Mouse (Mus musculus) kidney, adult 2 months (tissue): Measurements from ENCODE around the gene Dpp9. TPM values are rescaled to one million over a fixed set of nuclear protein-coding genes. Genes with fewer than 3 reads are reported as not detected.

Source experiments
- DNase-seq: peaks from one replicate; pipeline ENCODE4 v3.0.0; 2021
- H3K27ac ChIP-seq: fragments of 200-500 bp; 2 replicates; pipeline ENCODE4 v1.5.1; 2012; ENCODE audit warnings: low read depth, low read length, control low read depth, inconsistent platforms; ENCODE audit not compliant: insufficient read depth
- H3K27me3 ChIP-seq: fragments of 200-500 bp; replicated peaks from 2 replicates; pipeline ENCODE4 v1.6.1; 2012; ENCODE audit warnings: mild to moderate bottlenecking, moderate library complexity, low read length, inconsistent platforms; ENCODE audit not compliant: control insufficient read depth, insufficient read depth
- H3K36me3 ChIP-seq: fragments of 200-500 bp; 2 replicates; pipeline ENCODE4 v1.6.1; 2012; ENCODE audit warnings: mild to moderate bottlenecking, moderate library complexity, low read length, inconsistent platforms; ENCODE audit not compliant: control insufficient read depth, insufficient read depth
- H3K4me1 ChIP-seq: fragments of 200-500 bp; 2 replicates; pipeline ENCODE4 v1.6.1; 2011; ENCODE audit warnings: low read length; ENCODE audit not compliant: control insufficient read depth, insufficient read depth
- H3K4me3 ChIP-seq: fragments of 200-500 bp; 2 replicates; pipeline ENCODE4 v1.5.1; 2011; ENCODE audit warnings: mild to moderate bottlenecking, low read depth, low read length, control low read depth; ENCODE audit not compliant: insufficient read depth
- CTCF ChIP-seq: fragments of 200-500 bp; conservative IDR thresholded peaks from 2 replicates; pipeline ENCODE4 v1.5.1; 2011; ENCODE audit warnings: low read depth, mild to moderate bottlenecking, control low read depth, low read length, moderate library complexity, mixed read lengths; ENCODE audit not compliant: insufficient read depth, insufficient read length
- POLR2A ChIP-seq: fragments of 200-500 bp; IDR thresholded peaks from one replicate; pipeline ENCODE4 v1.6.1; 2011; ENCODE audit warnings: low read depth, low read length, control low read depth
- WGBS: fragments of 180-500 bp; shearing (Covaris S2); methylation state at CpG from one replicate; pipeline ENCODE4 v1.1.7; 2018; 5-methylcytosine and 5-hydroxymethylcytosine counted together
- polyA plus RNA-seq: library from polyadenylated mRNA; depleted of rRNA; stranded (reverse); fragments of >200 nt; gene quantifications from 2 replicates; pipeline ENCODE4 v1.2.3, GENCODE M21; 2012

The Dpp9 gene
- polyA plus RNA-seq, 1 experiment, result 35.6 TPM

DNA sequence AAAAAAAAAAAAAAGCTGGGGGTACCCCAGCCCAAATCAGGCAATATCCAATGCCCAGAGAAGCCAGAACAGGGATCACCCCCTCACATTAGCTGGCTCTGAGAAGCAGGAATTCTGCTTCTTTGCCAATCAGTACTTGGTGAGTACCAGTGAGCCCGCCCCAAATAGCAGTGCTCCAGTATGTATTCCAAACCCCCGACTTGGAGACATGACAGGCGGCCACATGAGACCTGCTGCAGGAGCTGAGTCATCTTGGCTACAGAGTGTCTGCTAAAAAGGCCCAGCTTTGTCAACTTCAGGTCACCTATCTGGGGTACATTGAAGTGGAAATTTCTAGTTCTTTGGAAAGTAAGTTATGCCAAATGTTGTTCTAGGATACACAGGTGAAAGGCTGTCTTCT lies 7.9 kb upstream of the Dpp9 start:
- Histone ChIP-seq H3K36me3 (no peaks in the 10 kb centered on the region), H3K4me3 (no peak overlapping the region), H3K27ac (no peak overlapping the region), H3K4me1 (no peaks in the 10 kb centered on the region), H3K27me3 (no peaks in the 10 kb centered on the region)
- DNase-seq, result no peak
- TF ChIP-seq CTCF (no peak), POLR2A (no peak)
- WGBS, result 72% methylated on average over 3 of the region's 3 CpGs

DNA sequence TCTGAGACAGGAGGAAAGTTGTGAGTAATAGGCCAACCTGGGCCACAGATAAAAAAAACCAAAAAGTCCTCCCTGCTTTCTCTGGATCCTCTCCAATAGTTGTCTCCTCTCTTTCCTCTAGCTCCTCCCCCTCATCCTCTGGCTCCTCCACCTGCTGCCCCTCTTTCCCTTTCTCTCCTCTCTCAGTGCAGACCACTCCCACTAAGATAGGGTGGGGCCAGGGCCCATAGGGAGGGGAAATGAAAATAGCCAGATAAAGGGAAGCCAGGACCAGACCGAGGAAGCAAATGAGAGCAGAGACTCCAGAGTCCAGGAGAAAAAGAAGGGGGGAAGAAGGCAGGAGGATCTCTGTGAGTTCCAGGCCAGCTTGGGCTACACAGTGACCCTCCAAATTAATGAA lies 6.2 kb upstream of the Dpp9 start:
- Histone ChIP-seq H3K4me1 (no peaks in the 10 kb centered on the region), H3K4me3 (no peak overlapping the region), H3K36me3 (no peaks in the 10 kb centered on the region), H3K27ac (no peak overlapping the region), H3K27me3 (no peaks in the 10 kb centered on the region)
- TF ChIP-seq CTCF (no peak), POLR2A (no peak)
- no peak for DNase-seq
- WGBS, result 26% methylated on average over 1 of the region's 1 CpGs

DNA sequence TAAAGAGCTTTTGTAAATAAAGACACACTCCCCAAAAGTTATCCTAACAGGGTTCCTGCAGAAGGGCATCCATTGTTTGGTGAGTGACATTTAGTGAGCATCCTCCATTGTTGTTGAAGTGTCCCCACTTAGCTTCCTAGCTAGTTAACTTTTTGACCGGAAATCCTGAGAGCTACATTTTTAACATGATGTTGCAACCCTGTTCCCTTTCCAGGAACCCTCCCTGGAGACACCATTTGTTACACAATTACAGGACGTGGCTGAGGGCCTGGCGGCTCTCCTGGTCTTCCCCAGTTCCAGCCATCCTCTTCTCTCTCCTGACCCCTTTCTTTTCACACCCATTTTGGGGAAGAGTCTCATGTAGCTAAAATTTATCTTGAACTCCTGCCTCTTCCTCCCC lies 1.1 kb upstream of the Dpp9 start:
- no peak overlapping the region for H3K4me3 ChIP-seq
- 17% methylated on average over 3 of the region's 3 CpGs for WGBS
- peak overlapping the region; percentile 43 for H3K27ac ChIP-seq
- no peaks in the 10 kb centered on the region for H3K36me3 ChIP-seq
- H3K4me1 ChIP-seq, result peaks cover 7% of the 10 kb centered on the region; the same call in 1 of the 2 replicates
- TF ChIP-seq CTCF (no peak), POLR2A (no peak)
- peak; percentile 91 for DNase-seq
- H3K27me3 ChIP-seq, result no peaks in the 10 kb centered on the region

DNA sequence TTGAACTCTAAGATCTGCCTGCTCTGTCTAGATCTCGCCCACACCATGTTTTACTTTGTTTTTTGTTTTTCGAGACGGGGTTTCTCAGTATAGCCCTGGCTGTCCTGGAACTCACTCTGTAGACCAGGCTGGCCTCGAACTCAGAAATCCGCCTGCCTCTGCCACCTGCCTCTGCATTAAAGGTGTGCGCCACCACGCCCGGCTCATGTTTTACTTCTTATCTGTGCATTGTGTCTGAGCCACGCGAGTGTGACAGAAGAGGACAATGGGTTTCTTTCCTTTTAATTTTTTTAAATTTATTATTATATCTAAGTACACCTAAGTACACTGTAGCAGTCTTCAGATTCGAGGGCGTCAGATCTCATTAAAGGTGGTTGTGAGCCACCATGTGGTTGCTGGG lies 546 bp upstream of the Dpp9 start:
- Histone ChIP-seq H3K27me3 (no peaks in the 10 kb centered on the region), H3K27ac (peak overlapping the region; percentile 47), H3K4me1 (peaks cover 7% of the 10 kb centered on the region; the same call in 1 of the 2 replicates), H3K4me3 (peak overlapping the region; percentile 67), H3K36me3 (no peaks in the 10 kb centered on the region)
- DNase-seq, result no peak
- TF ChIP-seq CTCF (no peak), POLR2A (no peak)
- 42% methylated on average over 12 of the region's 12 CpGs for WGBS

DNA sequence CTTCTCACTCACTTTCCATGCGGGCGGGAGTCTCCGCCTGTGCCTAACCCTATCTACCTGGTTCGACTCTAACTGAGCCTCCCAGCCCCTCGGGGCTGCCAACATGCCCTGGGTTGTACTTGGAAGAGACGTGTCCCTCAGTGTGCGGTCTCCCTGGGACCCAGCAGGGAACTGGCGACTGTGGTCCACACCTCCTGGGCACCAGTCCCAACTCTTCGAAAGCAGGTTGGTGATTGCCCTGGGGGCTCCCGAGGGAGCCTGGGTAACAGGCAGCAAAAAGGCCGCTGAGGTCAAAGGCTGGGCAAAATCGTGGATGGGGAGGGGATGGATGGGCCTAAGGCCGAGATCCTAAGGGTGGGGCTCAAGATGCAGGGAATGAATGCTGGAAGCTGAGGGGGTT lies 1.0 kb downstream of the Dpp9 start:
- no peak overlapping the region for H3K27ac ChIP-seq
- peaks cover 7% of the 10 kb centered on the region; the same call in 1 of the 2 replicates for H3K4me1 ChIP-seq
- H3K36me3 ChIP-seq, result no peaks in the 10 kb centered on the region
- no peaks in the 10 kb centered on the region for H3K27me3 ChIP-seq
- TF ChIP-seq POLR2A, result no peak
- TF ChIP-seq CTCF, result no peak
- 52% methylated on average over 13 of the region's 13 CpGs for WGBS
- peak overlapping the region; percentile 67 for H3K4me3 ChIP-seq
- DNase-seq, result peak; percentile 16

DNA sequence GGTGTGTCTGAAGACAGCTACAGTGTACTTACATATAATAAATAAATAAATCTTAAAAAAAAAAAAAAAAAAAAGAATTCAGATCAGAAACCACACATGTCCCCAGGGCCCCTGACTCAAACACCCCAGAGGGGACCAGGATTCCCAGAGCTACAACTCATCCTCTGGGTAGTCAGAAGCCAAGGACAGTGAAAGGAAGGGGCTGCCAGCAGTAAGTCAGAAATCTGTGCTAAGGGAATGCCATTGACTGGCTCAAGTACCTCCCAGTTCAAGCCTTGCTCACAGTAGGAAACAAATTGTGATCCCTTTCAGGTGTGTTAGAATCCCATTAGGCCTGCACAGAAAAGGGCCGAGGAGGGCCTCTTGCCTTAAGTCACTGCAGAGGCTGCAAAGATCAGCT lies 4.5 kb downstream of the Dpp9 start:
- Histone ChIP-seq H3K27ac (no peak overlapping the region), H3K27me3 (no peaks in the 10 kb centered on the region), H3K4me1 (peaks cover 7% of the 10 kb centered on the region; the same call in 1 of the 2 replicates), H3K4me3 (no peak overlapping the region), H3K36me3 (no peaks in the 10 kb centered on the region)
- TF ChIP-seq POLR2A (no peak), CTCF (no peak)
- WGBS, result 89% methylated on average over 1 of the region's 1 CpGs
- no peak for DNase-seq

DNA sequence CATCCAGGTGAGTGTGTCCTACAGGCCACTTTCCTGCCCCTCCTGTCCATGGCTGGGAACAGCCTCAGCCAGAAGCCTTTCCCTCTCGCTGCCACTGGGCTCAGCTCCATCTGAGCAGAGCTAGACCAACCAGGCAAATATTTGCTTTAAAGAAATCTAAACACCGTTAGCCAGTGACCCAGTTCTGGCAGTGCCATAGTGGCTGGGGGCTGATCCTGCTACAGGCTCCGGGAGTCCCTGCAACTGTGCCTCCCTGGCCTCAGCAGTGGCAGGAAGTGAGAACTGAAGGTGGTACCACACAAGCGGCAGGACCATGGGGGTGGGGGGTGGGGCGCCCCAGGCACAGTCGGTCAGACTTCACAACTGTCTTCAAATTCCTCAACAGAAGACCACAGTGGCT lies 6.0 kb downstream of the Dpp9 start:
- TF ChIP-seq CTCF, result no peak
- TF ChIP-seq POLR2A, result no peak

DNA sequence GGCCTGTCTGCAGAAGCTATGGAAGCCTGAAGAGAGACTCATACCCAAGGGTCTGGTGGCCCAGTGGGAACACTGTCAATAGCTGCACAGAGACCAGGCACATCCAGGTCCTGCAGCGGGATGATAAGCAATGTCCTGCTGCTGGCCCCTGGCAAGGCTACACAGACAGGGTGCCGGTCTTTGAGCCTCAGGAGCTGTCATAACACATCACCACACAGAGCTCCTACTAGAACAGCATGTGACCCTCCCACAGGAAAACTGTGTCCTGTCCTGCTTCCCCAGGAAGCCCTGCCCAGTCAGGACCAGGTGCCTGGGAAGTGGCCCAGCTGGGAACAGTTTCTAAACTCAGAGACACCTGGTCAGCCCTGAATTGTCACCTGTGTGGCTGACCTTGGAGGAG lies 7.6 kb downstream of the Dpp9 start:
- H3K27me3 ChIP-seq, result no peaks in the 10 kb centered on the region
- H3K27ac ChIP-seq, result no peak overlapping the region
- no peaks in the 10 kb centered on the region for H3K4me1 ChIP-seq
- TF ChIP-seq CTCF, result no peak
- H3K36me3 ChIP-seq, result no peaks in the 10 kb centered on the region
- WGBS, result 86% methylated on average over 2 of the region's 2 CpGs
- no peak overlapping the region for H3K4me3 ChIP-seq
- peak; percentile 41 for DNase-seq

More for the DNA sequence above, 6.0 kb downstream of the Dpp9 start:
- Histone ChIP-seq H3K4me3 (no peak overlapping the region), H3K4me1 (0 out of 2 replicates have a peak, but pooled peaks cover 2% of the 10 kb centered on the region), H3K27ac (no peak overlapping the region), H3K27me3 (no peaks in the 10 kb centered on the region), H3K36me3 (no peaks in the 10 kb centered on the region)
- 46% methylated on average over 6 of the region's 6 CpGs for WGBS
- DNase-seq, result no peak
